Mouse (Mus musculus) testis, adult 2 months (tissue): ENCODE results near the gene Rims3.

Experiments
- CTCF ChIP-seq: fragments of 200-500 bp; IDR thresholded peaks from 2 replicates; pipeline ENCODE4 v1.5.1; 2012; ENCODE audit warnings: low read depth, mild to moderate bottlenecking, inconsistent platforms, low read length, moderate library complexity; ENCODE audit not compliant: control insufficient read depth, insufficient read depth, insufficient replicate concordance
- POLR2A ChIP-seq: fragments of 200-500 bp; IDR thresholded peaks from 2 replicates; pipeline ENCODE4 v1.6.1; 2012; ENCODE audit warnings: low read depth, mild to moderate bottlenecking, inconsistent platforms, low read length, moderate library complexity; ENCODE audit not compliant: control insufficient read depth

DNA sequence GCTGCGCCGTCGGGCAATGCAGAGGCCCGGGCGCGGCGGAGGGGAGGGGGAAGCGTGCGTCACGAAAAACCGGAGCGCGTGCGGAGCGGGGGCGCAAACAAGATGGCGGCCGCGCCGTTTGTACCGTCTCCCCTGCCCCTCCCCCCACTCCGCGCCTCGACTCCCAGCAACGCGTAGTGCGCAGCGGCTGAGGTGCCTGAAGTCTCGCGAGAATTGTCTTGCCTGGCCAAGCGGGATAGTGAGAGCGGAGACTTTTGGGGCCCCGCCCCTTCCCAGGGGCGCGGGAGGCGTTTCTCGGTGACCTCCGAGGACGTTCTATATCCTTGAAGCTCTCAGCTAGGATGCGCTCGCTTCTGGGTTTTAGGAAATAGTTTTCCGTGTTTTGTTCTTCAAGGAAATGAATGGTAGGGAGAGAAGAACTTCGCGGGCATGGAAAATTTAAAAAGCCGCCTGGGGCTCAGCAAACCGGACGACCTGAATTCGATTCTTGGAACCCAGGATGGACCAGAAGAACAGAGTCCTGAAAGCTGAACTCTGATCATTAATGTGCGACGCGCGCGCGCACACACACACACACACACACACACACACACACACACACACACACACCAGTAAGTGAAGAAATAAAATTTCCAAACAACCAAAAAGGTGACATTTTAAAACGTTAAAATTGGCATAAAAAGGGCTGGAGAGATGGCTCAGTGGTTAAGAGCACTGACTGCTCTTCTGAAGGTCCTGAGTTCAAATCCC, 28.9 kb upstream of the Rims3 start:
- TF ChIP-seq CTCF (no peak), POLR2A (0 out of 2 replicates have a peak, but pooled peaks have one; percentile 39)
